Mouse (Mus musculus) embryonic facial prominence, embryonic 11.5 days (tissue): Measurements from ENCODE around the gene Bap1. TPM values are rescaled to one million over a fixed set of nuclear protein-coding genes. Genes with fewer than 3 reads are reported as not detected.
A peak's percentile ranks its signal among the peaks of the same experiment; 100 is the strongest.

ENCODE experiments used
- ATAC-seq: fragments of 200-750 bp; cut with Nextera tagmentation; replicated peaks from 2 replicates; pipeline ENCODE4 v1.8.0; 2017; ENCODE audit warnings: low read depth; ENCODE audit not compliant: insufficient number of reproducible peaks, low FRiP score, low TSS enrichment
- DNase-seq: peaks from one replicate; pipeline ENCODE4 v3.0.0-alpha.2; 2015; ENCODE audit warnings: low spot score
- H3K27ac ChIP-seq: fragments of 300-500 bp; sonication (generic); replicated peaks from 2 replicates; pipeline ENCODE4 v1.5.1; 2014; ENCODE audit warnings: mild to moderate bottlenecking, low read depth, low read length, control low read depth
- H3K27me3 ChIP-seq: fragments of 300-500 bp; sonication (generic); 2 replicates; pipeline ENCODE4 v1.6.1; 2014; ENCODE audit warnings: mild to moderate bottlenecking, low read length, moderate library complexity, mixed read lengths; ENCODE audit not compliant: control insufficient read depth, insufficient read depth
- H3K36me3 ChIP-seq: fragments of 300-500 bp; sonication (generic); replicated peaks from 2 replicates; pipeline ENCODE4 v1.6.1; 2014; ENCODE audit warnings: low read depth, mild to moderate bottlenecking, low read length, moderate library complexity, mixed read lengths; ENCODE audit not compliant: control insufficient read depth, insufficient read depth
- H3K4me1 ChIP-seq: fragments of 300-500 bp; sonication (generic); 2 replicates; pipeline ENCODE4 v1.6.1; 2014; ENCODE audit warnings: low read length, mixed read lengths; ENCODE audit not compliant: control insufficient read depth, insufficient read depth
- H3K4me2 ChIP-seq: fragments of 300-500 bp; sonication (generic); 2 replicates; pipeline ENCODE4 v1.6.1; 2014; ENCODE audit warnings: low read depth, mild to moderate bottlenecking, control low read depth, low read length, moderate library complexity
- H3K4me3 ChIP-seq: fragments of 300-500 bp; sonication (generic); 2 replicates; pipeline ENCODE4 v1.5.1; 2014; ENCODE audit warnings: low read depth, low read length, control low read depth
- H3K9ac ChIP-seq: fragments of 300-500 bp; sonication (generic); replicated peaks from 2 replicates; pipeline ENCODE4 v1.6.1; 2014; ENCODE audit warnings: mild to moderate bottlenecking, control low read depth, low read length
- H3K9me3 ChIP-seq: fragments of 300-500 bp; sonication (generic); replicated peaks from 2 replicates; pipeline ENCODE4 v1.6.1; 2016; ENCODE audit warnings: mild to moderate bottlenecking, low read length, inconsistent platforms, mixed read lengths; ENCODE audit not compliant: control insufficient read depth
- WGBS: fragments of 180-500 bp; shearing (Covaris S2); extraction: QIAGEN DNeasy Blood & Tissue Kit; methylation state at CpG from one replicate; pipeline ENCODE4 v1.1.7; 2014; 5-methylcytosine and 5-hydroxymethylcytosine counted together
- polyA plus RNA-seq: library from polyadenylated mRNA; unstranded; fragments of >200 nt; fragmentation: Nextera tagmentation; extraction: Ambion mirVana; gene quantifications from 2 replicates; pipeline ENCODE4 v1.2.1, GENCODE M21; 2014

Bap1 gene
- polyA plus RNA-seq, 1 experiment from 2014 or later = 82.9 TPM

GRCm38 (mm10) chr14:31209133-31209557 lies 42.1 kb upstream of the Bap1 start:
- Histone ChIP-seq H3K36me3 (no peaks in the 10 kb centered on the region), H3K27me3 (no peaks in the 10 kb centered on the region), H3K4me1 (peaks cover 4% of the 10 kb centered on the region; the same call in 1 of the 2 replicates), H3K9ac (no peak overlapping the region), H3K4me3 (no peak overlapping the region), H3K9me3 (no peaks in the 10 kb centered on the region), H3K4me2 (no peak overlapping the region), H3K27ac (no peak overlapping the region)
- ATAC-seq (no peak), DNase-seq (no peak)
- WGBS = 69% methylated on average over 4 of the region's 4 CpGs

- Histone ChIP-seq H3K4me1 (no peaks in the 10 kb centered on the region), H3K4me3 (no peak overlapping the region), H3K36me3 (no peaks in the 10 kb centered on the region), H3K27me3 (no peaks in the 10 kb centered on the region), H3K4me2 (no peak overlapping the region), H3K27ac (no peak overlapping the region), H3K9ac (no peak overlapping the region), H3K9me3 (no peaks in the 10 kb centered on the region)
- WGBS = 90% methylated on average over 6 of the region's 6 CpGs
- ATAC-seq (no peak), DNase-seq (no peak)
These were observed 39.4 kb upstream of the Bap1 start for GRCm38 (mm10) chr14:31211854-31212253.

- no peaks in the 10 kb centered on the region for H3K9me3 ChIP-seq
- H3K27me3 ChIP-seq = no peaks in the 10 kb centered on the region
- WGBS = 78% methylated on average over 3 of the region's 3 CpGs
These were observed 38.8 kb upstream of the Bap1 start for GRCm38 (mm10) chr14:31212499-31212898.

GRCm38 (mm10) chr14:31213868-31214267 lies 37.4 kb upstream of the Bap1 start:
- H3K9ac ChIP-seq = no peak overlapping the region
- no peaks in the 10 kb centered on the region for H3K9me3 ChIP-seq
- DNase-seq (no peak), ATAC-seq (no peak)
- H3K4me3 ChIP-seq = no peak overlapping the region
- H3K4me1 ChIP-seq = no peaks in the 10 kb centered on the region
- H3K27ac ChIP-seq = no peak overlapping the region
- H3K4me2 ChIP-seq = no peak overlapping the region
- no peaks in the 10 kb centered on the region for H3K27me3 ChIP-seq
- WGBS = 64% methylated on average over 8 of the region's 8 CpGs
- no peaks in the 10 kb centered on the region for H3K36me3 ChIP-seq

More at GRCm38 (mm10) chr14:31212499-31212898, 38.8 kb upstream of the Bap1 start:
- Histone ChIP-seq H3K4me1 (no peaks in the 10 kb centered on the region), H3K36me3 (no peaks in the 10 kb centered on the region), H3K9ac (no peak overlapping the region), H3K4me2 (no peak overlapping the region), H3K27ac (no peak overlapping the region), H3K4me3 (no peak overlapping the region)
- ATAC-seq = no peak
- DNase-seq = no peak

DNA sequence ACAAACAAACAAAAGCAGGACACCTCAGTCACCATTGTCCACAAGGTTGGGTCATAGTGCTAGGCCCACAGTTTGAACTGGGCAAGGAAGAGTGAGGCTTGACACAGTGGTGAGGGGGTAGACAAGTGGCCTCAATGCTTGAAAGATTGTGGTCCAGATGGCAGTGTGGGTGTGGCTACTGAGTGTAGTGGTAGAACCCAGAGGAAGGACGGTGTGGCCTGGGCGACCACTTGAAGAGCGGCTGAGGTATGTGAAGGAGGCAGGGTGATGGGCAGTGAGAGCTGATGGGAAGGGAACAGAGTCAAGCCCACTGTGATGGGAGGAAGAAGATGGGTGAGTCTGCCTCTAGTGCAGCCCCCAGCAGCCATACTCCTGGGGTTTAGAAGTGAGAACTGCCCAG lies 36.6 kb upstream of the Bap1 start:
- no peak overlapping the region for H3K4me2 ChIP-seq
- no peaks in the 10 kb centered on the region for H3K27me3 ChIP-seq
- 86% methylated on average over 3 of the region's 3 CpGs for WGBS
- no peak for DNase-seq
- no peaks in the 10 kb centered on the region for H3K36me3 ChIP-seq
- no peaks in the 10 kb centered on the region for H3K4me1 ChIP-seq
- no peaks in the 10 kb centered on the region for H3K9me3 ChIP-seq
- no peak overlapping the region for H3K4me3 ChIP-seq
- H3K9ac ChIP-seq = no peak overlapping the region
- no peak for ATAC-seq
- no peak overlapping the region for H3K27ac ChIP-seq

- no peaks in the 10 kb centered on the region for H3K4me1 ChIP-seq
- no peak overlapping the region for H3K27ac ChIP-seq
- no peaks in the 10 kb centered on the region for H3K27me3 ChIP-seq
- ATAC-seq = no peak; the same call in 1 of the 2 replicates
- H3K9ac ChIP-seq = 0 out of 2 replicates have a peak overlapping the region, but pooled peaks have one; percentile 30
- 31% methylated on average over 15 of the region's 15 CpGs for WGBS
- DNase-seq = peak; percentile 84
- no peak overlapping the region for H3K4me2 ChIP-seq
- H3K36me3 ChIP-seq = no peaks in the 10 kb centered on the region
- H3K4me3 ChIP-seq = no peak overlapping the region
- H3K9me3 ChIP-seq = no peaks in the 10 kb centered on the region
These were observed 35.9 kb upstream of the Bap1 start for GRCm38 (mm10) chr14:31215157-31216002.

GRCm38 (mm10) chr14:31216846-31217245 lies 34.4 kb upstream of the Bap1 start, which contains the start of gene Nisch:
Gene Nisch (minus strand): TSS chr14:31216946.
- DNase-seq = no peak
- Histone ChIP-seq H3K4me3 (no peak within 1 kb of the TSS), H3K27ac (no peak within 1 kb of the TSS), H3K4me2 (no peak within 1 kb of the TSS), H3K36me3 (no peaks in the 10 kb centered on the region), H3K9ac (peak within 1 kb of the TSS; percentile 30), H3K27me3 (no peaks in the 10 kb centered on the region), H3K4me1 (no peaks in the 10 kb centered on the region), H3K9me3 (no peaks in the 10 kb centered on the region)
- no peak for ATAC-seq
- WGBS = 64% methylated on average over 2 of the region's 2 CpGs

- no peaks in the 10 kb centered on the region for H3K4me1 ChIP-seq
- peak within 1 kb of the TSS; percentile 5 for H3K9ac ChIP-seq
- no peaks in the 10 kb centered on the region for H3K9me3 ChIP-seq
- peak; percentile 51 for ATAC-seq
- H3K4me2 ChIP-seq = no peak within 1 kb of the TSS
- no peaks in the 10 kb centered on the region for H3K27me3 ChIP-seq
- H3K27ac ChIP-seq = no peak within 1 kb of the TSS
- peak; percentile 65 for DNase-seq
- H3K4me3 ChIP-seq = no peak within 1 kb of the TSS
- 11% methylated on average over 11 of the region's 11 CpGs for WGBS
- no peaks in the 10 kb centered on the region for H3K36me3 ChIP-seq
These were observed 33.6 kb upstream of the Bap1 start, which contains the start of gene Sema3g for GRCm38 (mm10) chr14:31217666-31218065. Gene Sema3g (plus strand): TSS chr14:31217860.
